ENCODE assay signal across 8 mouse cellular contexts in genomic region chr2:6871281-6872130, GRCm38 (mm10).
DNase-seq lines count a peak whose midpoint lies in the region; ATAC-seq and TF ChIP-seq lines count a peak whose summit lies in the region.

No protein-coding gene starts in this region.

- peak overlapping the region; percentile 83 for H3K4me2 ChIP-seq in heart, embryonic 11.5 days
- H3K4me2 ChIP-seq in CH12.LX (ENCODE audit: insufficient read depth, low read depth, poor library complexity, severe bottlenecking) = peak overlapping the region; percentile 94
- H3K4me2 ChIP-seq in hindbrain, embryonic 16.5 days (ENCODE audit: low read length) = peak overlapping the region; percentile 85

- in situ Hi-C loops in CH12.LX (cut with MboI; ENCODE audit: low pct_ligation_motif_present, low pct_unique_long_range_greater_than_20kb, low sequenced_read_pairs) = no loop called here

- dilution Hi-C loops in CH12.LX (cut with MboI; ENCODE audit: extremely low pct_ligation_motif_present, extremely low pct_unique_long_range_greater_than_20kb, low sequenced_read_pairs) = no loop called here

- no peaks in the 10 kb centered on the region for H3K27me3 ChIP-seq in heart, embryonic 11.5 days (ENCODE audit: control insufficient read depth, insufficient read depth, low read length)
- H3K27me3 ChIP-seq in CH12.LX (replicated peaks) = peaks cover 11% of the 10 kb centered on the region
- no peaks in the 10 kb centered on the region for H3K27me3 ChIP-seq in hindbrain, embryonic 16.5 days (replicated peaks; ENCODE audit: control insufficient read depth, insufficient read depth, low read length)

- peaks cover 3% of the 10 kb centered on the region; the same call in 1 of the 2 replicates for H3K4me1 ChIP-seq in heart, embryonic 11.5 days (ENCODE audit: control insufficient read depth, insufficient read depth, low read length)
- peaks cover 0 to 2% of the 10 kb centered on the region in 2 experiments; a peak in 1 of 4 replicates for H3K4me1 ChIP-seq in CH12.LX (ENCODE audit: control insufficient read depth in 1 of 2, insufficient read depth in 2 of 2)
- peaks cover 29% of the 10 kb centered on the region for H3K4me1 ChIP-seq in hindbrain, embryonic 16.5 days (ENCODE audit: control insufficient read depth, insufficient read depth, low read depth, low read length)

- no peak for TF ChIP-seq POLR2A in CH12.LX (IDR thresholded peaks at IDR 0.05; ENCODE audit: low read depth, low read length)

- no peaks in the 10 kb centered on the region for H3K9me3 ChIP-seq in heart, embryonic 11.5 days (replicated peaks; ENCODE audit: control insufficient read depth, low read length)
- H3K9me3 ChIP-seq in CH12.LX (replicated peaks; ENCODE audit: low read length) = no peaks in the 10 kb centered on the region
- no peaks in the 10 kb centered on the region for H3K9me3 ChIP-seq in hindbrain, embryonic 16.5 days (ENCODE audit: control insufficient read depth, low read length)

- TF ChIP-seq CTCF in CH12.LX (conservative IDR thresholded peaks at IDR 0.05 in 1 of 2, IDR thresholded peaks at IDR 0.05 in 1 of 2; ENCODE audit: low read depth in 2 of 2, low read length in 2 of 2) = no peak

- peak overlapping the region; percentile 86 for H3K9ac ChIP-seq in heart, embryonic 11.5 days (ENCODE audit: low read depth, low read length)
- H3K9ac ChIP-seq in CH12.LX (ENCODE audit: insufficient read depth, low read depth) = peak overlapping the region; percentile 36
- peak overlapping the region; percentile 99 for H3K9ac ChIP-seq in hindbrain, embryonic 16.5 days (ENCODE audit: low read depth, low read length)

- no peaks in the 10 kb centered on the region for H3K79me2 ChIP-seq in CH12.LX (replicated peaks; ENCODE audit: control insufficient read depth, extremely low read depth, insufficient read depth, poor library complexity, severe bottlenecking)

- no peak; the same call in 1 of the 2 replicates for ATAC-seq in heart, embryonic 11.5 days (replicated peaks; ENCODE audit: insufficient number of reproducible peaks, low FRiP score, low TSS enrichment)
- peak; percentile 36; the same call in 1 of the 2 replicates for ATAC-seq in common myeloid progenitor, adult 5-6 weeks (replicated peaks; ENCODE audit: low read depth, poor library complexity, severe bottlenecking)
- peak; percentile 48 for ATAC-seq in hindbrain, embryonic 16.5 days
- 0 out of 2 replicates have a peak, but pooled peaks have one; percentile 7 for ATAC-seq in megakaryocyte, adult 5-6 weeks (ENCODE audit: poor library complexity, severe bottlenecking)
- no peak for ATAC-seq in monocyte, adult 5-6 weeks (replicated peaks; ENCODE audit: insufficient number of reproducible peaks, low FRiP score, low TSS enrichment, poor library complexity, severe bottlenecking)

- intact Hi-C loops in heart, postnatal 14 days (cut with DNase I) = loop anchor here (5.0 kb wide), 1 partner anchor 211 kb away; no protein-coding TSS in a partner anchor

- no peak for TF ChIP-seq RAD21 in CH12.LX (IDR thresholded peaks at IDR 0.05; ENCODE audit: low read depth, low read length)

- no peaks in the 10 kb centered on the region for H3K36me3 ChIP-seq in heart, embryonic 11.5 days (ENCODE audit: control insufficient read depth, insufficient read depth, low read length)
- no peaks in the 10 kb centered on the region for H3K36me3 ChIP-seq in CH12.LX (replicated peaks in 1 of 2; ENCODE audit: control insufficient read depth in 1 of 2, insufficient read depth in 1 of 2, low read length in 1 of 2)
- H3K36me3 ChIP-seq in hindbrain, embryonic 16.5 days (ENCODE audit: control insufficient read depth, insufficient read depth, low read length) = no peaks in the 10 kb centered on the region

- H3K4me3 ChIP-seq in heart, embryonic 11.5 days (ENCODE audit: low read depth, low read length) = peak overlapping the region; percentile 83
- peak overlapping the region; percentile 40 to 73 (median 70) for H3K4me3 ChIP-seq in CH12.LX (replicated peaks in 1 of 3; ENCODE audit: low read depth in 2 of 3, low read length in 2 of 3, poor library complexity in 1 of 3)
- H3K4me3 ChIP-seq in hindbrain, embryonic 16.5 days (ENCODE audit: low read length) = peak overlapping the region; percentile 94

- no peak for DNase-seq in heart, postnatal 14 days
- no peak for DNase-seq in CH12.LX (ENCODE audit: extremely low read depth)
- no peak for DNase-seq in adrenal gland, postnatal 4 days (ENCODE audit: low spot score in 2 of 2)

- H3K27ac ChIP-seq in heart, embryonic 11.5 days (ENCODE audit: low read depth, low read length) = peak overlapping the region; percentile 91
- no peak overlapping the region for H3K27ac ChIP-seq in CH12.LX (ENCODE audit: insufficient read depth, low read depth)
- peak overlapping the region; percentile 97 for H3K27ac ChIP-seq in hindbrain, embryonic 16.5 days (ENCODE audit: low read depth, low read length)

- 5% methylated on average over 39 of the region's 40 CpGs for WGBS in heart, embryonic 11.5 days (ENCODE audit: insufficient replicate concordance)
- under 1% methylated on average over 35 of the region's 40 CpGs for WGBS in hindbrain, embryonic 16.5 days

- no peak for TF ChIP-seq EP300 in CH12.LX (IDR thresholded peaks at IDR 0.05; ENCODE audit: low read length)

TF ChIP-seq in CH12.LX, 34 proteins besides CTCF, POLR2A, EP300 and RAD21:
- no peak for TF ChIP-seq JUND (conservative IDR thresholded peaks at IDR 0.05; ENCODE audit: low read depth, low read length)
- no peak for TF ChIP-seq MAFK (IDR thresholded peaks at IDR 0.05; ENCODE audit: insufficient replicate concordance, low read length)
- no peak for TF ChIP-seq ZMIZ1 (IDR thresholded peaks at IDR 0.05; ENCODE audit: low read depth, low read length)
- no peak for TF ChIP-seq USF2 (conservative IDR thresholded peaks at IDR 0.05; ENCODE audit: low read depth, low read length)
- TF ChIP-seq KAT2A (IDR thresholded peaks at IDR 0.05; ENCODE audit: insufficient replicate concordance, low read length) = no peak
- TF ChIP-seq USF1 (IDR thresholded peaks at IDR 0.05; ENCODE audit: low read depth, low read length) = no peak
- TF ChIP-seq TBP (conservative IDR thresholded peaks at IDR 0.05; ENCODE audit: low read depth, low read length) = no peak
- no peak; the same call in 1 of the 2 replicates for TF ChIP-seq UBTF (IDR thresholded peaks at IDR 0.05; ENCODE audit: low read depth, low read length)
- no peak for TF ChIP-seq MAZ (IDR thresholded peaks at IDR 0.05; ENCODE audit: low read depth, low read length)
- no peak for TF ChIP-seq RCOR1 (conservative IDR thresholded peaks at IDR 0.05; ENCODE audit: low read depth, low read length)
- no peak for TF ChIP-seq CHD2 (IDR thresholded peaks at IDR 0.05; ENCODE audit: low read length)

Comparison
In these comparisons a context has a peak if more than half of its experiments do, and no peak if none do; other contexts are left out.
1. ATAC-seq: peak in common myeloid progenitor, adult 5-6 weeks (single experiment), hindbrain, embryonic 16.5 days (single experiment) and megakaryocyte, adult 5-6 weeks (single experiment); none in heart, embryonic 11.5 days (single experiment) and monocyte, adult 5-6 weeks (single experiment).
2. H3K9ac ChIP-seq: peak in every context shown above with its lines; median percentile 99 in hindbrain, embryonic 16.5 days; 86 in heart, embryonic 11.5 days; 36 in CH12.LX.
3. Peak in every context shown above with its lines, with median percentiles within 50 percentile points of each other: H3K4me2 ChIP-seq and H3K4me3 ChIP-seq.